Mouse (Mus musculus) neural tube, embryonic 12.5 days (tissue): Measurements from ENCODE around the gene Gnat3. TPM values are rescaled to one million over a fixed set of nuclear protein-coding genes. Genes with fewer than 3 reads are reported as not detected.
"Not testable (repeated sequence)": the region's sequence is repeated elsewhere in the genome, so short reads cannot be mapped to it uniquely, and the experiment has no call there.

Experiments
- ATAC-seq: fragments of 200-750 bp; cut with Nextera tagmentation; 2 replicates; pipeline ENCODE4 v1.8.0; 2017; ENCODE audit warnings: low read depth, mild to moderate bottlenecking, moderate TSS enrichment, moderate library complexity; ENCODE audit not compliant: low FRiP score
- H3K27ac ChIP-seq: fragments of 300-500 bp; sonication (generic); 2 replicates; pipeline ENCODE4 v1.5.1; 2016
- H3K27me3 ChIP-seq: fragments of 300-500 bp; sonication (generic); replicated peaks from 2 replicates; pipeline ENCODE4 v1.6.1; 2016; ENCODE audit warnings: mild to moderate bottlenecking
- H3K36me3 ChIP-seq: fragments of 300-500 bp; sonication (generic); 2 replicates; pipeline ENCODE4 v1.6.1; 2016; ENCODE audit warnings: mild to moderate bottlenecking
- H3K4me1 ChIP-seq: fragments of 300-500 bp; sonication (generic); 2 replicates; pipeline ENCODE4 v1.6.1; 2016
- H3K4me2 ChIP-seq: fragments of 300-500 bp; sonication (generic); replicated peaks from 2 replicates; pipeline ENCODE4 v1.6.1; 2016; ENCODE audit warnings: mild to moderate bottlenecking
- H3K4me3 ChIP-seq: fragments of 300-500 bp; sonication (generic); 2 replicates; pipeline ENCODE4 v1.5.1; 2016
- H3K9ac ChIP-seq: fragments of 300-500 bp; sonication (generic); 2 replicates; pipeline ENCODE4 v1.6.1; 2016; ENCODE audit warnings: mild to moderate bottlenecking
- H3K9me3 ChIP-seq: fragments of 300-500 bp; sonication (generic); 2 replicates; pipeline ENCODE4 v1.6.1; 2016; ENCODE audit warnings: mild to moderate bottlenecking
- WGBS: fragments of 180-500 bp; shearing (Covaris S2); methylation state at CpG from one replicate; pipeline ENCODE4 v1.1.7; 2016; 5-methylcytosine and 5-hydroxymethylcytosine counted together
- polyA plus RNA-seq: library from polyadenylated mRNA; unstranded; fragments of >200 nt; fragmentation: Nextera tagmentation; extraction: Ambion mirVana; gene quantifications from 2 replicates; pipeline ENCODE4 v1.2.1, GENCODE M21; 2016

Gene Gnat3
- polyA plus RNA-seq: 2.4 and 2.8 TPM in 2 replicates

DNA sequence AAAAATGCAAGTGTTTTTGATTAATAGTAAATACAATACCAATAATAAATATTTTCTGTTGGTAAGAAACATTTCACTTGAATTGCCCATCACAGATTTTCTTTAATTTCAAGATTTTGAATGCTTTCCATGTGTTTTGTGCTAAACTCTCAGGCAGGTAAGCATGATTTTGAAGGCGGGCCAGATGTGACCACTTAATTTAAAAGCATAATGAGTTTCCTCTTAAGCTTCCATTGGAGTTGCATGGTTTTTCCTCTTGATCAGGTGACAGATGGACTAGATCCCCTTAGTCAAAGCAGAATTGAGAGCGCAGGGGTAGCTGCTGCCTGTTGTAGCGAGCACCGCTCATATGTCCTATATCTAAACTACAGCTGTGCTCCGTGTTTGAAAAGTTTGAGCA lies at the start of gene Gnat3:
TSS of gene Gnat3 (plus strand) at position 301 of the 400 bp plus-strand sequence.
- Histone ChIP-seq H3K27ac (no peak within 1 kb of the TSS), H3K4me3 (no peak within 1 kb of the TSS), H3K4me2 (no peak within 1 kb of the TSS), H3K4me1 (no peaks in the 10 kb centered on the region), H3K36me3 (no peaks in the 10 kb centered on the region), H3K27me3 (no peaks in the 10 kb centered on the region), H3K9me3 (no peaks in the 10 kb centered on the region), H3K9ac (no peak within 1 kb of the TSS)
- no peak for ATAC-seq
- WGBS: 79% methylated on average over 5 of the region's 5 CpGs

DNA sequence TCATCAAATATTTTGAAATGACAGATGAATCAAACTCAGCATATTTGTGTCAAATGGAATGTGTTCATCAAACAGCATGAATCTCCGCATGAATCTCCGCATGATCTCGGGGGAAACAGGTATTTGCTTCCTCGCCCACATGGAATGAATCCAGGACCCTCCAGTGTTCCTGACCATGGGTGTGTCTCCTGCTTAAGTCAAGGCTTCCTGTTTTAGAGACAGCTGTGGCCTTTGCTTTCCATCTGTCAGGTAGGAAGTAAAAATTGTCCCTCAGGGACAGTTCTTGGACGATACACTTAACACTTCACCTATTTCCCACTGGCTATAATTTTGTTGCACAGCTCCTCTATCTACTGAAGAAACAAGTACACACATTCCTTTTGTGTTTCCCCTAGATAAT lies 43.4 kb upstream of the Gnat3 start:
- no peak overlapping the region for H3K4me2 ChIP-seq
- ATAC-seq: no peak
- H3K36me3 ChIP-seq: no peaks in the 10 kb centered on the region
- H3K4me1 ChIP-seq: no peaks in the 10 kb centered on the region
- H3K9ac ChIP-seq: no peak overlapping the region
- H3K27ac ChIP-seq: no peak overlapping the region
- H3K9me3 ChIP-seq: no peaks in the 10 kb centered on the region
- no peaks in the 10 kb centered on the region for H3K27me3 ChIP-seq
- WGBS: 81% methylated on average over 5 of the region's 5 CpGs
- no peak overlapping the region for H3K4me3 ChIP-seq

DNA sequence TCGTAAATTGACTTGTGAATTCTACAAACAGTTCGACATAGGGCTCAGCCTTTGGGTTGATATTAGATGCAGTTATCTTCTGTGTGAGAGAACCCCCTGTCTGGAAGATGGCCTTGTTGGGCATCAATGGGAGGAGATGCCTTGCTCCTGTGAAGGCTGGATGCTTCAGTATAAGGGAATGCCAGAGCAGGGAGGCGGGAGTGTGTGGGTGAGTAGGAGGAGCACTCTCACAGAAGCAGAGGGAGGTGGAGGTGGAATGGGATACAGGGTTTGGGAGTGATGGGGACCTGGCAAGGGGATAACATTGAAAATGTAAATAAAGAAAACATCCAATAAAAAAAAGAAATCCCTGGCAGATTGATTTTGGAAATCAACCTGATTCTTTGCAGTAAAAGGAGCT lies 38.7 kb upstream of the Gnat3 start:
- ATAC-seq: no peak
- no peaks in the 10 kb centered on the region for H3K9me3 ChIP-seq
- WGBS: 76% methylated on average over 3 of the region's 3 CpGs
- no peaks in the 10 kb centered on the region for H3K27me3 ChIP-seq
- no peak overlapping the region for H3K4me3 ChIP-seq
- no peaks in the 10 kb centered on the region for H3K4me1 ChIP-seq
- H3K36me3 ChIP-seq: no peaks in the 10 kb centered on the region
- no peak overlapping the region for H3K9ac ChIP-seq
- no peak overlapping the region for H3K27ac ChIP-seq
- H3K4me2 ChIP-seq: no peak overlapping the region

DNA sequence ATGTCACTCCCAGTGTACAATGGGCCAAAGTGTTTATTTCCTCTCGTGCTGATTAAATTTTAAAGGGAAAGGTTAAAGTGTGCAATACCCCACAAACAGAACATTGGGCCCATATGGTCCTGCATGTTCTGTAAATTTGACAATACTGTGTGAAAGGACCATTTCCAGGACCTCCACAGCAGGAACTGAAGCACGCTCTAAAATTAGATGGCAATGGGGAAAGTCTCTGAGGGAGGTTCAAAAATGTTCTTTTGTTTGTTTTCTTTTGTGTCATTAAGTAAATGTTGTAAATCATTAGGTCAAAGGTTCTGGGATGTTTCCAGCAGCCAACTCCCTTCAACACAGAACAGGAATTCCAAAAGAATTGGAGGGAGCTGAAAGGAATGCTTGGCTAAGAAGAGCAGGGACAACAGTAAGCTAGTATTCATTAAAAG lies 38.2 kb upstream of the Gnat3 start:
- Histone ChIP-seq H3K4me3 (no peak overlapping the region), H3K4me2 (no peak overlapping the region), H3K4me1 (no peaks in the 10 kb centered on the region), H3K36me3 (no peaks in the 10 kb centered on the region), H3K27ac (no peak overlapping the region), H3K27me3 (no peaks in the 10 kb centered on the region), H3K9ac (no peak overlapping the region), H3K9me3 (no peaks in the 10 kb centered on the region)
- ATAC-seq: no peak
- 15% methylated on average over 2 of the region's 2 CpGs for WGBS

DNA sequence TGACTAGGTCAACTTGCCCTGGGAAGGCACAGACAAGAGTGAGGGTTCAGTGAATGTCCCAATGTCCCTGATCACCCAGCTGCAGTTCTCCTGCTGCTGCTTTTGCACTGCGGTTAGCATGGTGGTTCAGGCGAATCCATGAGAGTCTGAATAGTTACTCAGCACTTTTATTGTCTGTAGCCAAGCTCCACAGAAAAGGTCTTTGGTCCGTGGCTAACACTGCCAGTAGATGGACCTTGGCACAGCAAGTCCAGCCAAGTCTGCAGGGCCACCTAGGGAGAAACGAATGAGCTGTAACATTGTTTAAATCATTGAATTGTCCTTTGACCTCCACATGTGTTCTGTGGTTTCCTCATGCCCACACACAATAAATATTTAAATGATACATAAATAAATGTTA lies 33.9 kb upstream of the Gnat3 start:
- 22% methylated on average over 4 of the region's 4 CpGs for WGBS
- H3K4me2 ChIP-seq: no peak overlapping the region
- no peaks in the 10 kb centered on the region for H3K36me3 ChIP-seq
- H3K27me3 ChIP-seq: no peaks in the 10 kb centered on the region
- H3K9ac ChIP-seq: no peak overlapping the region
- H3K27ac ChIP-seq: no peak overlapping the region
- ATAC-seq: no peak
- H3K4me1 ChIP-seq: no peaks in the 10 kb centered on the region
- H3K9me3 ChIP-seq: no peaks in the 10 kb centered on the region
- no peak overlapping the region for H3K4me3 ChIP-seq

DNA sequence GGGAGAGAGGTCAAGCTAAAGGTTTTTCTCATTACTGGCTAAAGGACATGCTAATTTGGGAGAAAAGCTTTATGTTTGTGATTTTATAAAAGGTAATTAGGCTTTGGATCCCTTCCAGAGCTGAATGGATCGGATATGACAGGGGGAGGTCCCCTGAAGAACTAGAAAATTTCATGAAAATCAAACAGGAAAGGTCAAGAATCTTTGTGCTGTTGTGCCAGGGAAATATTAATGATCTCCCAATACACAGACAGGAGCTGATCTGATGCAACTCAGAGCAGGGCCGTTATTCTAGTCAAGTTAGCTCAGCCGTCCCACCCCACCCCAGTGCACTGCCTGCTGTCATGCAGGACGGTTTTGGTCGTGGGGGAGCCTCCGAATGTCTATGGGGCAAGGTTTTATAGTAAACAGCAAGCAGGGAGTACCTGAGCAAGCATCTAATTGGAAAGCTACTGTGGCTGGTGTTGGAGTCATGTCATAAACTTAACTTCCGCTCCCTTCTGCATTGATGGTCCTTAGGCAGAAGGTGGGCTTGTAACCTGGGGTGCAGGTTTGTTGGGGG lies 33.3 kb upstream of the Gnat3 start:
- Histone ChIP-seq H3K4me1 (no peaks in the 10 kb centered on the region), H3K9ac (no peak overlapping the region), H3K36me3 (no peaks in the 10 kb centered on the region), H3K9me3 (no peaks in the 10 kb centered on the region), H3K27ac (no peak overlapping the region), H3K4me2 (no peak overlapping the region), H3K4me3 (no peak overlapping the region), H3K27me3 (no peaks in the 10 kb centered on the region)
- WGBS: 54% methylated on average over 7 of the region's 7 CpGs
- no peak for ATAC-seq

DNA sequence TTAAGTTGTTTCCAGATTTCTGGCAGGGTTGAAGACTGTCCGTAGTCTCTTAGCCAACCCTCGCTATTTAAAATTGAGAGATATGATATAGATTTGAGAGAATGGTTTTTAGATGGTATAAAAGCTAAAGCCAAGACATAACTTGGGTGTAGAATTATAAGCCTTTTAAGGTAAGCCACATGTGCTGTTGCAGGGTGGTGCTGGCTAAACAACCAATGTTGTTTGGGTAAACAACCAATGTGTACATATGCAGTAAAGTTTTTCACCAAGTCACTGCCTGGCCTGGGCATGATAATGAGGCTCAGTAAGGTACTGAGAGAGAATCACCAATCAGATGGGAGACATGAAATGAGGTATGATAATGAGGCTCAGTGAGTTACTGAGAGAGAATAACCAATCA lies 30.8 kb upstream of the Gnat3 start:
- not testable (repeated sequence) for H3K27ac ChIP-seq, H3K9me3 ChIP-seq, ATAC-seq, H3K4me2 ChIP-seq, H3K36me3 ChIP-seq, H3K4me3 ChIP-seq, H3K9ac ChIP-seq, H3K27me3 ChIP-seq, H3K4me1 ChIP-seq
- WGBS: 97% methylated on average over 2 of the region's 2 CpGs

DNA sequence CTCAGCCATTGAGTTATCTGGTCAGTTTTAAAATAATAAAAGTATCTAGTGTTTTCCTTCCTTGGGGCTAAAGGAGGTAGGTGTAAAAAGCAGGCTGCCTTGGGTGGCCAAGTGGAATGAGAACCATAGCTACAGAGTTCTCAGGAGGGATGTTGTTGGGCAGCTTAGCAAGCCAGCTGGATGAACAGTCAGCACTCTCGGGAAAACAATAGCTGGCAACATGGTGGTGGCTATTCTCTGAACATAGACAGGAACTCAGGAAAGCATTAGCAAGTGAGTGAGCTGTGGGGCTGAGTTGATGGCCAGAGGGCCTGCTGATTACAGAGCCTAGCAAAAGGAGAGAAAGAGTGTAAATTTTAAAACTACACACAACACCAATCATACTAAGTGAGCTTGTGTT lies 27.8 kb upstream of the Gnat3 start:
- Histone ChIP-seq H3K27me3 (no peaks in the 10 kb centered on the region), H3K9me3 (no peaks in the 10 kb centered on the region), H3K4me3 (no peak overlapping the region), H3K36me3 (no peaks in the 10 kb centered on the region), H3K9ac (no peak overlapping the region), H3K4me2 (no peak overlapping the region), H3K4me1 (no peaks in the 10 kb centered on the region), H3K27ac (no peak overlapping the region)
- WGBS: 74% methylated on average over 1 of the region's 1 CpGs
- no peak for ATAC-seq

DNA sequence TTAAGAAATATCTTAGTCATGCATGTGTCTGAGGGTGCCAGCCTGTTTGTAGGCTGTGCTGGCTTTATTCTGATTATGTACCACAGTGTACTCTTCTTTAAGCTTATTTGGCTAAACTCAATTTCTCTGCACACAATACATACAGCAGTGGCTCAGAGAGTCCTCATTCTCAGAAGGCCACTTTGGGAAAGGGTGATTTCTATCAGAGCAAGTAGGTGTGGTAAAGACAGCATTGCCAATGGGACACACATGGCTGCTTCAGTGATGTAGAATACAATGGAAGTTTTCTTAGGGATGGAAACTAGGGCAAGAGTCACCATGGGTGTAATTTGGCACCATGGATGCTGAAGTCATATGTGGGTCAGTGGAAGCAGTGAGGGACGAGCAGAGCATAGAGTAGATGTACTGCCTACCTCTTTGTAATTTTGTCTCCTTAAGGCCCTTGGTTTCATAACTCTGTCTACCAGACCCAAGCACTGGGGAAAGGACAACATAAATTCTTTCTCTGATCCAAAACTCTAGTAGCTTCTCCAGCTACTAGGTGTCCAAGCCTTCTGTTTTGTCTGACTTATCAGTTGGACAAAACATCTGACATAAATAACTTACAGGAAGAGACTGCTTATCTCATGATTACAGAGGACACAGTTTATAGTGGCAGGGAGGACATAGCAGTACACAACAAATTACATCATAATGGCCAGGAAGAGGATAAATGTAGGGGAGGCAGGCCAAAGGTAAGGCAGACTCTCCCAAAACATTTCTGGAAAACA lies 24.0 kb upstream of the Gnat3 start:
- Histone ChIP-seq H3K27ac (no peak overlapping the region), H3K4me1 (no peaks in the 10 kb centered on the region), H3K27me3 (no peaks in the 10 kb centered on the region), H3K9me3 (no peaks in the 10 kb centered on the region), H3K4me2 (no peak overlapping the region), H3K9ac (no peak overlapping the region), H3K36me3 (no peaks in the 10 kb centered on the region), H3K4me3 (no peak overlapping the region)
- WGBS: 69% methylated on average over 1 of the region's 1 CpGs
- no peak for ATAC-seq

DNA sequence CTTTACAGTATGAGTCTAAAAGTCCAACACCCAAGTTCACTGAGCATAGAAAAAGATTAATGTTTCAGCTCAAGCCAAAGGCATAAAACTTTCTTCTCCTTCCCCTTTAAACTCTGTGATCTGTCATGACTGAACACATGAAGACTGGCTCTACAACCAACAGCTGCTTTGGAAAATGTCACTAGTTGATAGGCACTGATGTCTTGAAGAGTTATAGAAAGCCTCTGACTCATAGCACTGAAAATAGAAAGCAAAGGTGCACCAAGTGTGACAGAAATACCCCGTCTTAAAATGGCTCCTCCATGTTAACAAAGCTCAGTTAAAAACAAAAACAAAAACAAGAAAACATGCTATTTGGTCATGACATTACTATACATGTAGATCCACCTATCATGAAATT lies 5.9 kb upstream of the Gnat3 start:
- no peak for ATAC-seq
- no peak overlapping the region for H3K9ac ChIP-seq
- H3K27me3 ChIP-seq: no peaks in the 10 kb centered on the region
- no peak overlapping the region for H3K4me3 ChIP-seq
- H3K4me2 ChIP-seq: no peak overlapping the region
- no peaks in the 10 kb centered on the region for H3K4me1 ChIP-seq
- no peak overlapping the region for H3K27ac ChIP-seq
- WGBS: 88% methylated on average over 1 of the region's 1 CpGs
- no peaks in the 10 kb centered on the region for H3K9me3 ChIP-seq
- H3K36me3 ChIP-seq: no peaks in the 10 kb centered on the region

DNA sequence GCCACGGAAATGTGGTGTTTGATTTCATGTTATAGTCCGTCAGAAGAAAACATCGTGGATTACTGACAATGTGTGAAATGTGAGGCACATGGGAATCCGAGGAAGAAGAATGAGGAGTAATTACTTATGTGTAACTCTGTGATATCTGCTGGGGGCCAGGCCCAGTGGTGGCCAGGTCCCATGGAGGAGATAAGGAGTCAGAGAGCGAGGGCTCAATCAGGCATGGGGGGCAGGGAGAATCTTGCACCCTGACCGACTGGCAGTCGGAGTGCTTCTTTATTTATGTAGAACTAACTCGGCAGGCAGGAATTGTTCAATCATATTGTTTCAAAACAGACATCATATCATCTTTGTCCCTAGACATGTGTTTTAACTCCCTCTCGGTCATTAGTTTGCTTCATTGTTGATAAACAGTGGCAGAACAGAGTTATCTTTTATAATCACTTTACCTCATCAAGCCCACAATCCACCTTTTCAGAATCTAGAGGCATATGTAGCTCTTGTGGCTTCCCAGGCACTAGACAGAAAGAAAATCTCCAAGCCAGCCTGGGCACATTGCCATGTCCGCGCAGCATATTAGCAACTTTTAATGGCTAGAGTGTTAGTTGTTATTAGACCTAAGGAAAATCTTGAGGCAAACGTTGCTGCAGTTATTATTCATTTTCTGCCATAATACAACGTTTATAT lies 7.5 kb downstream of the Gnat3 start:
- H3K9me3 ChIP-seq: no peaks in the 10 kb centered on the region

DNA sequence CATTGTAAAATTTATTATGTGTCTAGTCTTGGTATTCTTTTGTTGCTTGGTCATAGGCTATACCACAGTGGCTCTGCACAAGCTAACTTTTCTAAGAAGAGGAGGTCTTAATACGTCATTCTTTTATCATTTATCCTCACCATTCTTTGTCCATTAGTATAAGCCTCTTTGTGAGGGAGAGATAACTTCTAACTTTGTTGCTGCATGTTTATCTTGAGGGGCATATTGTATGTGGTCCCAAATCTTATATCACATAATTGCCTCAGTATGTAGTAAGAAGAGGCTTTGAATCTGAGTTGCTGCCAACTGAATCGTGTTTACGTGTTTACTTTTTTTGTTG lies 8.0 kb downstream of the Gnat3 start:
- Histone ChIP-seq H3K9me3 (no peaks in the 10 kb centered on the region), H3K4me1 (no peaks in the 10 kb centered on the region), H3K36me3 (no peaks in the 10 kb centered on the region), H3K4me2 (no peak overlapping the region), H3K4me3 (no peak overlapping the region), H3K9ac (no peak overlapping the region), H3K27me3 (no peaks in the 10 kb centered on the region), H3K27ac (no peak overlapping the region)
- ATAC-seq: no peak
- WGBS: 96% methylated on average over 3 of the region's 3 CpGs

More for the DNA sequence above, 7.5 kb downstream of the Gnat3 start:
- no peak overlapping the region for H3K27ac ChIP-seq
- H3K27me3 ChIP-seq: no peaks in the 10 kb centered on the region
- WGBS: 86% methylated on average over 13 of the region's 13 CpGs
- no peak overlapping the region for H3K4me2 ChIP-seq
- H3K9ac ChIP-seq: no peak overlapping the region
- no peaks in the 10 kb centered on the region for H3K36me3 ChIP-seq
- no peak overlapping the region for H3K4me3 ChIP-seq
- no peak for ATAC-seq
- H3K4me1 ChIP-seq: no peaks in the 10 kb centered on the region
